Mouse (Mus musculus) naive thymus-derived CD4-positive, alpha-beta T cell, adult 5 months (primary cell): ENCODE data around the gene Mrps23. TPM values are rescaled to one million over a fixed set of nuclear protein-coding genes. Genes with fewer than 3 reads are reported as not detected.

Experiments used
- polyA plus RNA-seq: library from polyadenylated mRNA; unstranded; fragments of 100-300 nt; shearing (Covaris generic); gene quantifications from one replicate; pipeline ENCODE4 v1.2.1, GENCODE M21; 2017

Gene Mrps23
- polyA plus RNA-seq, result 52.2 TPM

GRCm38 (mm10) chr11:88203712-88204532 is at the start of gene Mrps23:
Mrps23 (plus strand) TSS chr11:88204388.

Other genes with a start within 250 kb of the Mrps23 start
- 15.6 TPM for gene Dynll2, start 216.9 kb upstream of the Mrps23 start, polyA plus RNA-seq
- 211 TPM for gene Srsf1, start 157.0 kb upstream of the Mrps23 start, polyA plus RNA-seq
- 51.2 TPM for gene Vezf1, start 136.1 kb upstream of the Mrps23 start, polyA plus RNA-seq
- gene Cuedc1, start 106.3 kb upstream of the Mrps23 start, polyA plus RNA-seq, result 2.2 TPM
- gene Ccdc182, start 89.7 kb downstream of the Mrps23 start, polyA plus RNA-seq, result not detected